Mouse (Mus musculus) A20 (cell line): Measurements from ENCODE around the gene Stn1.

Experiments
- DNase-seq: peaks from one replicate; pipeline ENCODE4 v3.0.0-alpha.2; 2011; ENCODE audit warnings: low read depth, low spot score

Gene Stn1

DNA sequence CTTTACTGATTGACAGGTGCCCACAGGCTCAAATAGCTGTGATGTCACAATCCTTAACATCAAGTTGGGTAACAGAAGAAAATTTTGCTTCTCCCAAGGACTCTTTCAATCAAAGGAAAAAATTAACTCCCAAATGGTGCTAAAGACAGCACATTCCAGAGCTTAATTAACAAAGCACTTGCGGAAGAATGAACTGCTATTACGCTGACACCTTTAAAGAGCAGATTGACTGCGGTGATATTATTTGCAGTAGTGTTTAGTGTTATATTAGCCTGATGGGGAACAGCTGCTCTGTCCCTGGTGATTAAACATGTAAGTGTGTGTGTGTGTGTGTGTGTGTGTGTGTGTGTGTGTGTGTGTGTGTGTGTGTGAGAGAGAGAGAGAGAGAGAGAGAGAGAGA is 7.7 kb upstream of the Stn1 start:
- DNase-seq, result no peak

DNA sequence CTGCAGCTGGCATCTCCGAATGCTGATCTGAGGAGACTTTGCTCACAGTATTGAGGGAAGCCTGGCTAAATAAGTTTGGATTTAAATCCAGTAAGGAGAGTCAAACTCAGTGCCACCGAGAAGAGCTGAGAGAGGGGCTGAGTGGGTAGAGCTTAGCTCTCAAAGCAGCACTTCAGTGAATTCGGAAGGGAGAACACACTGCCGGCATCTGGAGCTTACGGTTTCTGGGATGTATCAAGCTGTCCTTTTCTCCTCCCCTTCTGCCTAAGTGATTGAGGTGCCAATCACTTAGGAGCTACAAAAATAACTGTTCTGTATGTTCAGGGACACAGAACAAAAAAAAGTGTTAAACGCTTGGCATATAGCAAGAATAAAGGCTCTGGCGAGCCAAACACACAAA is 5.1 kb upstream of the Stn1 start:
- no peak for DNase-seq

DNA sequence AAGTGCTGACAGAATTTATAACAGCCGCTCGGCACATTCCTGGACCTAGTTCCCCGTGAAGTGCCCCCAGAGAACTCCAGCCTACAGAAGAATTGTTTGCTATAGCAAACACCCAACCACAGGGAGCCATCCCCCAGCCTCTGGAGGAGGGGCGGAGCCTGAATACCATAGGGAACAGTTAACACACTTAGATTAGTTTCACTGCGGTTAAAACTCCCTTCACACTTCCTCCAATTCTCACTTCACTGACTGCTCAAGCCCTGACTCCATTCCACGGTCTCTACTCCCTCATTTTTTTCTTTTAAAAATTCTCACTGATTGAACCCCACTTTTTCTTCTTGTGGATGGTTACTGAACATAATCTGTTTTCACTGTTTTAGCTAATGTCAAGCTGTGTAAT is 1.5 kb upstream of the Stn1 start:
- peak; percentile 47 for DNase-seq

DNA sequence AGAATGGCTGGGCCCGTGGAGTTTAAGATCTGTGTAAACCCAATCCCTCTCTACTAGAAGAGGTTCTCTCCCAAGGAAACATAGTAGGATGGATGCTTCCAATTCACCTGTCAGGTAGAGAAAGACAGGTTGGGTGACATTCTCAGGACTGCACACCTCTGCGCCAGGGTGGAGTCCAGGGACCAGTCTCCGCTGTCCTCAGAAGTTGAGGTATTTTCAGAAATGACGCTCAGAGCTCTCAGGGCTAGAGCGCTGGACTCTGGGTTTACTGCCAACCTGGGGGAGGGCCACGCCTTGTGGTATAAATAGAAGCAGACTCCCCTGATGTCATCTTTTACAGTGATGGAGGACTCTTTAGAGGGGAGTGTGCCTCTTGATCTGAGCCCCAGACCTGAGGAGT is 572 bp upstream of the Stn1 start:
- no peak for DNase-seq

DNA sequence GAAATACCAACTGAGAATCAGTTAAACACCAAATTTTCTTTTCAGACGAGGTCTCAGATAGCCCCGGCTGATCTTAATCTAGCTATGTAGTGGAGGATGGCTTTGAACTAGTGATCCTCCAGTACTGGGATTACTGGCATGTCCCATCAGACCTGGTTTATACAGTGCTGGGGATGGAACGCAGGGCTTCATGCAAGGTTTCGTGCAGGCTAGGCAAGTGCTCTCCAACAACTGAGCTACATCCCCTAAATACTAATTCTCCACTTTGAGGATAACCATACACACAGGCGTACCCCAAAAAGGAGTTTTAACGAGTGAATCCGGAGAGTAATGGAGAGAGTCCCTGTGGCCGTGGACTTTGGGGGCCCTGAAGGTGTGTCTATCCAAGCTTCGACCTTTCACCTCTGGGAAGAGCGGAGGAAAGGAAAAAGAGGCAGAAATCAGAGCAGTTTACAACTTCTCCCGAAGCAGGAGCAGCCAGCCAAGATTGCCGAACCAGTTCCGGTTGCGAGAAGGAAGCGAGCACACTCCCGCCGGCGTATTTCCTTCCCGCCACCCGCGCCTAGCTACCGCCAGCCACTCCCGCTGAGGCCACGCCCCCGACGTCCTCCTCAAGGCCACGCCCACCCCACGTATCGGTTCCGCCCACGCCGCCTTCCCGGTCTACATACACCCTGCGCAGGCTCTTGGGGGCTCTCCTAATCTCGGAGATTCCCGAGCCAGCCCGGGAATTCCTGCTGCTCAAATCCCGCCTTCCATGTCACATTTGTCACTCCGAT is 597 bp downstream of the Stn1 start:
- peak; percentile 96 for DNase-seq

DNA sequence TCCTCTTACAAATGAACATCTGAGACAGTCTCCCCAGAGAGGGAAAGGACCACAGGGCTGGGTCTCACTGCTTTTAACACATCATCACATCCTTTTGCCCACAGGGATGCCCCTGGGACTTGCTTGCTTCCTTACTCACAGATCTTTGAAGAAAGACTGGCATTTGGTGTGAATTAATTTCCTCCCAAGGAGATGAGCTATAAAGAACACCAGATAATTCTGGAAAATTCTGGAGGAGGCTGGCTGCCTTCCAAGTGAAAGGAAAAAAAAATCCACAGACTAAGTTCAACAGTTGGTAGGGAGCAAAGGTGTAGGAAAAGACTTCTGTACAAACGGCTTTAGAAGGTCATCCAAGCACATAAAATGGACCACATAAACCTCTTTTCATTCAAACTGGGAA is 3.2 kb downstream of the Stn1 start:
- no peak for DNase-seq

DNA sequence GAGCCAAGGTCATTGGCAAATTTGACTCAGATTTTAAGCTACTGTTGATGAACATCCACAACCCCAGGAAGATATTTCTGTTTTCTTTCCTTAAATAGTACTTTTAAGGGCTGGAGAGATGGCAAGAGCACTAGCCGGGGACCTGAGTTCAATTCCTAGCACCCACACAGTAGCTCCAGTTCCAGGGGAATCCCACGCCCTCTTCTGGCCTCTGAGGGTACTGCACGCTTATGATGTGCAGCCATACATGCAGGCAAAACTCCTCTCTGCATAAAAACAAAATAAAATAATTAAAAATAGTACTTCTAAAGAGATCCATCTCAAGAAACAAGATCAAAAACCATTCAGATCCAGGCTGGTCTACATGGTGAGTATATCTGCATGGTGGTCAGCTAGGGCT is 4.9 kb downstream of the Stn1 start:
- peak; percentile 29 for DNase-seq

DNA sequence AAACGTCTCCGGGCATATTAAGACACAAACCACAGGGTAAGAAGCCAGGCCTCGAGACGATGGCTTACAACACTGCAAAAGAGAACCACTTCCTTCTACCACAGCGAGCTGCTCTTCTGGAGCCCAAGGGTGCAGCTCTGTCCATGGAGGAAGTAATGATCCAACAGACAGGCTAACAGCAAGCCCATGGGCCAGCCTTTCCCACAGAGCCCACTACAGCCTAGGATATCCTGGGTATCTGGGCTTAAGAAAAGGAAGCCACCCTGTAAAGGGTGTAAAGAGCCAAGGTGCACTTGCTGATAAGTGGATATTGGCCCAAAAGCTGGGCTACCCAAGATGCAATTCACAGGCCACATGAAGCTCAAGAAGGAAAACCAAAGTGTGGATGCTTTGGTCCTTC is 6.0 kb downstream of the Stn1 start:
- DNase-seq, result no peak

DNA sequence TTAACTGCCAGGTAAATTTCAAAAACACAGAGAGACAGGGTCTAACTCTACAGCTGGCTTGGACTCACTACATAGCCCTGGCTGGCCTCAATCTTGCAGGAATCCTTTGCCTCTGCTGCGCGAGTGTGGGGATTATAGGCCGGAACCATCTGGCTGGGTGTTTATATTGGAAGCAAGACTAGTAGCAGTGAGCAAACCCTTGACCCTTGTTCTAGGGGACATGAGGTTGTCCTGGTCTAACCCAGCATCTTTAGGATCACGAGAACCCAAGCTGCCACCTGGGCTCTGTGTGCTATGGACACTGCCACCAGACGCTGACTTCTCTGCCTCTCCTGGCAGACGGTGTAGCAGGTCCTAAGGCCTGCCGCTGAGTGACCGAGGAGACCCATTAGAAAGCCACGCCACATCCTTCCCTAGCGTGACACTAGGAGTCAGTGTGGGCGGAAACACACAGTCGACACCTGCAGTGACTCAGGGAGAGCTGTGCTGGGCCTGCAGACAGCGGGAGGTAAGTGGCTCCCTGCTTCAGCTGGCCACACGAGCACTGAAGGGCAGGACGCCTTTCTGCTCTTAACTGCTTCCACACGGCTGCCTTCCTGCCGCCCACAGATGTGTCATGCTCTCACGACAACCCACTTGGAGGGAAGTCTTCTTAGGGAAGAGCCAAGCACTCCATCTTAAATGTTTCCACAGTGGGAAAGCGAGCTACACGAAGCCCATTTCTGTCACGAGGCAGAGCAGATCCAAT is 10.9 kb downstream of the Stn1 start:
- DNase-seq, result no peak

DNA sequence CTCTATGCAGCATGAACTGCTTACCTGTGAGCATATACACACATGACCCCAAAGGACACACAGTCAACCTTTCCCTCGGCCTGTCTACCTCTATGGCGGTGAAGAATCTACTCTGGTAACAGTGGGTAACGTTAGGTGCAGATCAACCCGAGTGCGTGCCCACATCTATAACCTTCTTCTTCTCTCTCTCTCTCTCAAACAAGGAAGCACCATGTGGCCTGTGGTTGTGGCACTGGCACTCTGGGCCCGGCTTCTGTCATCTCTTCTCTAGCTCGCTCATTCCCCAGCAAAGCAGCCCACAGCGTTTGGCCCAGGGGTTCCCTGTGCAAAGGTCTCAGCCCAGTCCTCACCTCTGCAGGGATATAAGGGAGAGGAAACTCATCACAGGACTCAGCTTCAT is 12.4 kb downstream of the Stn1 start:
- no peak for DNase-seq

DNA sequence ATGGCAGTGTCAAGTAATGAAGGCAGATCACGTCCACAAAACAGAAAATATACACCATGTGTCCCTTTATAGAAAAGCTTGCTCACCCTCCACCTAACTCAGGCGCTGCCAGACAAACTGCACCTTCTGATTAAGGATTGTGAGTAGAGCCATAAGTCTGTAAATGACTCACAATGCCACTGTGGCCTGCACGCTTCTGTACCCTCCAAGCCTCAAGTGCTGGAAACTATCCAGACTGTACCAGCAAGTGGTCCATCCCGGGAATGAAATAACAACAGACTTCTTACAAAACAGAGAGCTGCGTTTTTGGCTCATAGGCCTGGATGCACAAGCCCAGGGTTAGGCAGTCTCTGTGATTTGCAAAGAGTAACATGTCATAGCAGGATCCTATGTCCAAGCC is 15.9 kb downstream of the Stn1 start:
- no peak for DNase-seq

DNA sequence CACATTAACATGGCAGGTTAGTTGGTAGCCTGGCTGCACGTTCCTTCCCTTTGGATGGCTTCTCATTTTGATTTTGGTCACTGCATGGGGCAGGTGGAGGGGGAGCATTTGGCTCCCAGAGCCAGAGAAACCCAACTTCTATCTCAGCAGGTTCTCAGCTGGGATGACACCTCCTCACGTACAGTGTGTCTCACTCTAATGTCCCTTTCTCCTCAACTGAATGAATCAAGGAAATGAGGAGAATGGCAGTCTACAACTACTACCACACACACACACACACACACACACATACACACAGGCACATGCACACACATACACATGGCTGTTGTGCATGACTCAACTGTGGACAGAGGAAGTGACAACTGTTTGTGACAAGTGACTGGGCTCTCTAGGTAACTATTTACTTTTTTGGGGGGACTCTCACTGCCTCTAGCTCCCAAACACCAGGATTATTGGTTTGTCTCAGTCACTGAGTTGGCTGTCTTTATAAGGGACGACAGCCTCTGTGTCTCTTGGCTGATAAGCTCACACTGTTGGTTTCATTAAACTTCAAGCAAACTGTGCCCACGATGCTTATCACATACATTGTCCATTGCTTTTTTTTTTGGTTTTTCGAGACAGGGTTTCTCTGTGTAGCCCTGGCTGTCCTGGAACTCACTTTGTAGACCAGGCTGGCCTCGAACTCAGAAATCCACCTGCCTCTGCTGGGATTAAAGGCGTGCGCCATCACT is 18.0 kb downstream of the Stn1 start:
- no peak for DNase-seq

DNA sequence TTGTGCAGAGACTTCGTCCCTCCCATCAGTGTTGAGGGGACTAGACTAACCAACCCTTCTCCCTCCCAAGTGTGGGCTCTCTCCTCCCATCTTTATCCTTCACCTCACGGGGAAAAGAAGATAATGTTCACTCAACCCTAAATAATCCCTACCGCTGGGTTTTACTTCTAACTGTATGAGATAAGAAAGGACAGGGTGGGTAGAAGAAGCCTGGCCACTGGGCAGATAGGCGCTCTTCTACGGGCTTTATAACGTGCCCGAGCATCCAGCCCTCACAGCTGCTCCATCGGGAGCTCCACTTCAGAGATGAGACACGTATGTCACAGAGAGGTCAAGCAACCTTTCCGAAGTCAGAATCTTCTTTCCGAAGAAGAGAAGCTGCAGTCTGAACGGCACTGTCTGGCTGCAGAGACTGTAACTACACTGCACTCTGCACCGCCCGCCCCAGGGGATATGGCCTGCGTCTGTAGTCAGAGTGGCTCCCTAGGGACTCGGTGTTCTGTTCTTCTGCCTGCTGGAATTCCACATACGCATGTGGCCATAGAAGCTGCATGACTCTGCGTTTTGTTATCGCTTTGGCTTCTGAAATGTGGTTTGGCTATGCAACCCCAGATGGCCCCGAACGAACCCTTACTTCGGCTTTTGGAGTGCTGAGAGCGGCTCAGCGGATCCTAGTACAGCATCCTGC is 18.7 kb downstream of the Stn1 start:
- DNase-seq, result no peak

DNA sequence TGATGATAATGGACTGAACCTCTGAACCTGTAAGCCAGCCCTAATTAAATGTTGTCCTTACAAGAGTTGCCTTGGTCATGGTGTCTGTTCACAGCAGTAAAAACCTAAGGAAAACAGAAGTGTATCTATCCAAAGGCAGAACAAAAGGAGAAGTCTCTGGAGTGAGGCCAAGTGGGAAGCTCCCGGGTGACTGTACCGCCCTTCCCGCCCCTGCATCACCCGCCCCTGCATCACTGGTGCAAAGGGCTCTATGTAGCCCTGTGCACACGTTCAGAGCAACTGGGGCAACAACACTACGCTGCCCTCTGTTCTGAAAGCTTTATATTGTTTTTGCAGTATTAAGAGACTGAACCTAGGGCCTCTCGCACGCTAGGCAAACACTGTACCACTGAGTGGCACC is 19.7 kb downstream of the Stn1 start:
- DNase-seq, result no peak

DNA sequence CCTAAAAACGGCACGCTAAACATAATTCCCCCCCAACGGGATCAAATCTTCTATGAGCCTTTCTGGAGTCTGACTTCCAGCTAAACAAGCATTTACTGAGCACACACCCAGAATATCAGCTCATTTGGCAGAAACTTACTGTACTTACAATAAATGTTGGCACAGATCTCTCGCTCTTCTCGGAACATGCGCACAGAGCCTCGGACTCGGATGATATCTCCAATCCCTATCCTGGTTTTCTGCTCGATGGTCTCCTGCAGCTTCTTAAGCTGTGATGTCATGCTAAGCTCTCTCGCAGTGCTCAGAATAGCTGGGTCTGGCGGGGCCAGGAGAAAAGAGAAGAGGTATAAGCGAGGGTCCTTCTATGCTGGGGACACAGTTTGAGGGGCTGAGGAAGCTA is 20.4 kb downstream of the Stn1 start:
- DNase-seq, result no peak

DNA sequence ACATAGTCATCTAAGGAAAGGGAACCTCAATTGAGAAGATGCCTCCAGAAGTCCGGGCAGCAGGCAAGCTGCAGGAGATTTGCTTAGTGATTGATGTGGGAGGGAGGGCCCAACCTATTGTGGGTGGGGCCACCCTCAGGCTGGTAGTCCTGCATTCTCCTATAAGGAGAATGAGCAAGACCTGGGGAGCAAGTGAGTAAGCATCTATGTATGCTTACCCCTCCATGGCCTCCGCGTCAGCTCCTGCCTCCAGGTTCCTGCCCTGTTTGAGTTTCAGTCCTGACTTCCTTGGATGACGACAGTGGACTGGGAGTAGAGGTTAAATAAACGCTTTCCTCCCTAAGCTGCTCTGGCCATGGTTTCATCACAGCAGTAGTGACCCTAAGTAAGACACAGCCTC is 22.2 kb downstream of the Stn1 start:
- DNase-seq, result no peak

DNA sequence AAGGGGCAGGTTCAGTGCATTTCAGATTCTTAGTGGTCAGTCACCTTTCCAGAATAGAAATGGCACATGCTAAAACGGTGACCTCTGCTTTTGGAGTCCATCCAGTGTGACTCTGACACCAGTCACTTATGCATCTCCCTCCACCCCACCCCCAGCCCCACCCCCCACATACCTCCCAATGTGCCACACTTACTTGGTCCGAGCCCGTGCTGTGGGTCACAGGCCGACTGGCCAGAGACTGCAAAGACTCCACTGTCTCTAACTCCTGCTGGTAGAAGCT is 23.7 kb downstream of the Stn1 start:
- DNase-seq, result no peak

DNA sequence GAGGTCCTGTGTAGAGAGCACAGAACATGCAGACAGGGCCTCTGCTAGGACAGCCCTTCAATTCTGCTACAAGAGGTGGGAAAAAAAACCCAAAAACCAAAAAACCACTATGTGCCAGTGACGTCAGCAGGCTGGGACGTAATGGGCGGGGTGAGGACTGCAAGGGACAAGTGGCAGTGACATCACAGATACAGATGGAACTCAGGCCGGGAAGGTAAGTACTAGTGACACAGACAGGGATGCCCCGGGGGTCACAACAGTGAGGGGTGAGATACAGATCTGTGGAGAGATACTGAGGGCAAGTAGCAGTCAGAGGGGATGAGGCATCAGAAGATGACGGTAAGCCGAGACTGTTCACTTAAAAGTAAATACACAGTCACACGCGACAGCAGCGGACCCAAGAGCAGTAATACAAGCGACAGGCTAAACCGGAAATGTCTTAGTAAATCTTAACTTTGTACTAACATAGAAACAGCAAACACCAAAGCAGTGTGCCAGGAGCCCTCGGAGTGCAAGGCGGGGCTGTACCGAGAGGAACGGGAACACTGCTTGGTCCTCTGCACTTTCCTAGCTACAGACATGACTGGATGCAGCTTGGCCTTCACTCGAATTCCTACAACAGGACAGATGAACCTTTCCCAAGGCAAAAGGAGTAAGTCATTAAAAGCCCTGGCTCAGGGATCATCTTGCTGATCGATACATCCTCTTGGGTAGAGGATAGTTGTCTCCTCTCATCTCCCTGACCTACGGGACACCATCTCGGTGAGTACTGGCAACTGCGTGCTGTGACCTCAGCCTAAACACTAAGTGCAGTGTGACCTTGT is 24.3 kb downstream of the Stn1 start:
- no peak for DNase-seq

DNA sequence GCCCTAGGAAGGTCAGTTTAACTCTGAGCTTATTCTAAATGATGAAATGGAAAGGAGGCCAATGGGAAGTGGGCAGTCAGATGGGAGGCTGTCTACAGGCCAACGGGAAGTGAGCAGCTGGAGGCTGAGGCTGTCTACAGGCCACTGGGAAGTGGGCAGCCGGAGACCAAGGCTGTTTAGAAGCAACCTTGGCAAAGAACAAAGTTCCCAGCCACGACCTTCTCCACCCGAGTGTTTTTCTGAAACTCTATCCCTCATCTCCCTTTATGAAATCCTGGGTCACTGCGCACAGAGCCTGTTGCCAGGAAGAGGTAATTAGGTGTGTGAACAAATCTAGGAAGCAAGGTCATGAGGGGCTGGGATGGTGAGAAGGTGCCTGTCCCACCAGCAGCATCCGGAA is 25.3 kb downstream of the Stn1 start:
- no peak for DNase-seq

DNA sequence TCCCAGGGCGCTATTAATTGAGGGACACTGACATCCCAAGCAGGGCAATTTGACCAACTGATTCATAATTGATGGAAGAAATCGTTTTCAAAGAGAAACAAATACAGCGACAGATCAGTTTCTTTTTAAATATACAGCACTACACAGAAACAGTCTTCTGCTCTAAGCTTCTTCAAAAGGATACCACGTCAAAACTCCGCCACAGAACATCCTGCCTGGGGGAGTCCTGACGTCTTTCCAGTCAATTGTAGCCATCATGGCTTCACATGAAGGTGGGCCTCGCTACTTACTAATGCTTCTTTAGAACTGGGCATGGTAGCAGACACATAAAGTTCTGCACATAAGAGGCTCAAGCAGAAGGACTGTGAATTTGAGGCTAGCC is 26.0 kb downstream of the Stn1 start:
- DNase-seq, result no peak

DNA sequence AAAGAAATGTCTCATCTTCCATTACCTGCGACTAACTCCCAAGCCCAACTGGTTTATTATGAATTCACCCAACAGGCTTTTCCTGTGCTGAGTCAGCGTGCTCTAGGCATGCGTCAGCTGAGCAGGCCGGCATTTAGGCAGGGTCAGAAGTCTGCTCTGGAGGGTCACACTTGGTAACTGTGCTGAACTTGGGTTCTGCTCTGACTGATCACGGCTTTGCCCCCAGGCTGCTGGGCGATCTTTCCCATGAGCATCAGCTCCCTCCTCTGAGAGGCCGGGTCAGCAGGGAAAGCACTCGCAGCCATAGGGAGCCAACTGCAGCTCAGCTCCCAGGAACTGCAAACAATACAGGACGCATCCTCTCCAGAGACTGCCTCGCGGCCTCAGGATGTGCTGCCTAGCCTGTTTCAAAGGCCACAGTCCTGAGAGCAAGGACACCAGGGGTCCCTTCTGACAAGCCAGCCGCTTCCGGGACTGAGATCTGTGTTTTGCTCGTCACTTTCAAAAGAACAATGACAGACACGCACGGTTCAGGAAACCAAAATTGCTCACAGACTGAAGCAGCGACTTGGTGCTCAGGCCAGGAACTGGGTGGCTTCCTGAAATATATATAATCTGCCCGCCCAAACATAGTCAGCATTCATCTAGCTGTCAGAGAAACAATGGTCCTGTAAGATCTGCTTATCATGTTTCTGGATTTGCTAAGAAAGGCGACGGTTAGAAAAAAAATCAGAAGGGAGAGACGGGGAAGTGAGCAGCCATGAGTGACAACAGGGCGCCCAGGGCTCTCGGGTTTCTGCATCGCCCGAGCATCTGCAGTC is 26.6 kb downstream of the Stn1 start:
- DNase-seq, result no peak
